8 mouse cellular contexts compared by ENCODE assay signal in the genomic region with DNA sequence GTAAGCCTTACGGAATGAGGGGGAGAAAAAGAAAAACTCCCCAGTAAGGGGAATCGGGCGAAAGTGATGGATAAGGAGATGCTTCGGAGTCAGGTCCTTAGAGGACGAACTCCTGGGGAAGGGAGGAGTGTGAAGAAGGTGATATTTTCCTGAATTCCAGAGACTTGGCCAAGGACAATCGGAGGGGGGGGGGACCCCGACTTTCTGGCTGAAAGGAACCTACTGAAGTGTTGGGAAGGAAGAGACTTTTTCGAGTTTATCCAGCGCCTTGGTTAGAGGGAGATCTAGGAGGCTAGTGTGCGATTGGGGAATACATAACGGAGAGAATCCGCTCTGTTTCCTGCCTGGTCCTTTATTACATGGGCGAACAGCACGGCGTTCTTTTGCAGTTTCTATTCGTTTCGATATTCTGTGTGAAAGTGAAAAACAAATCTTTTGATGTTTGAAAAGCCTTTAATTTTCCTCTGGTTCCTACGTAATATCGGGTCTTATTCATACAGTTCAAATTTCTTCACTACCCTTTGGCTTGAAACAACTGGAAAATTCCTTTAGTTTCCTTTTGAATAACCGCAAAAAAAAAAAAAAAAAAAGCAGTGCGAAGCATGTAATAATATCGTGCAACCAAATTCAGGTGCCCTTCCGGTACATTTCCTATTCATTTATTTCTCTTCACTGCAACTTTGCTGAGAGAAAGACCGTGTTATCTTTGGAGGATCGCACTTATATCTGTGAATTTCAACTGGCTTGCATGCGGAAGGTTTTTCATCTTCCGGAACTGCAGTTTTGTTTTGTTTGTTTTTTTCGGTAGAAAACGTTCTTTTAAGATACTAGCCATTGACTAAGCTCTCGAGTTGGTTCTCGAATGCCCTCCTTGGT. TPM values are rescaled to one million over a fixed set of nuclear protein-coding genes. Genes with fewer than 3 reads are reported as not detected.
A peak's percentile ranks its signal among the peaks of the same experiment; 100 is the strongest.
DNase-seq lines count a peak whose midpoint lies in the region; ATAC-seq and TF ChIP-seq lines count a peak whose summit lies in the region.

No protein-coding gene starts in this region.

- ATAC-seq in heart, postnatal 0 days (ENCODE audit: insufficient read depth, low read depth) = no peak
- ATAC-seq in liver, embryonic 15.5 days (ENCODE audit: insufficient read depth) = no peak

- no peaks in the 10 kb centered on the region for H3K9me3 ChIP-seq in heart, postnatal 0 days (replicated peaks; ENCODE audit: control insufficient read depth, low read length)
- no peaks in the 10 kb centered on the region for H3K9me3 ChIP-seq in liver, embryonic 15.5 days (replicated peaks)

- peak overlapping the region; percentile 71 for H3K9ac ChIP-seq in heart, postnatal 0 days (replicated peaks; ENCODE audit: low read depth, low read length)
- peak overlapping the region; percentile 85 for H3K9ac ChIP-seq in liver, embryonic 15.5 days

- no peak for TF ChIP-seq CTCF in heart, postnatal 0 days (IDR thresholded peaks at IDR 0.05; ENCODE audit: low read depth)

- TF ChIP-seq EP300 in heart, postnatal 0 days (IDR thresholded peaks at IDR 0.05; ENCODE audit: low read depth) = no peak

- WGBS in heart, postnatal 0 days = 22% methylated on average over 31 of the region's 31 CpGs
- WGBS in liver, embryonic 15.5 days (ENCODE audit: insufficient replicate concordance) = 14% methylated on average over 31 of the region's 31 CpGs

- H3K36me3 ChIP-seq in heart, postnatal 0 days (replicated peaks; ENCODE audit: control insufficient read depth, insufficient read depth, low read length) = no peaks in the 10 kb centered on the region
- no peaks in the 10 kb centered on the region for H3K36me3 ChIP-seq in liver, embryonic 15.5 days (replicated peaks)

- peak overlapping the region; percentile 79 for H3K4me3 ChIP-seq in heart, postnatal 0 days (ENCODE audit: low read depth, low read length)
- H3K4me3 ChIP-seq in liver, embryonic 15.5 days (replicated peaks) = peak overlapping the region; percentile 78

- peak overlapping the region; percentile 71 for H3K4me2 ChIP-seq in heart, postnatal 0 days (ENCODE audit: low read depth, low read length)
- H3K4me2 ChIP-seq in liver, embryonic 15.5 days = peak overlapping the region; percentile 81

- intact Hi-C loops in gastrocnemius, postnatal 36 days (cut with DNase I) = no loop called here

- peak; percentile 4 for DNase-seq in cerebellum, adult 11-12 months
- DNase-seq in cerebellum, adult 18-20 months = no peak
- DNase-seq in 3134 (ENCODE audit: extremely low read depth, insufficient read length, low spot score) = peak; percentile 15
- DNase-seq in c-Kit-positive CD71-positive TER-119-positive erythroid progenitor cells, embryonic 14.5 days (ENCODE audit: low spot score) = peak; percentile 17
- DNase-seq in heart, postnatal 0 days (ENCODE audit: low spot score) = no peak
- peak; percentile 26 for DNase-seq in thymus, postnatal 0 days (ENCODE audit: low spot score)
- DNase-seq in gastrocnemius, postnatal 36 days = no peak

- no peaks in the 10 kb centered on the region for H3K27me3 ChIP-seq in heart, postnatal 0 days (ENCODE audit: control insufficient read depth, insufficient read depth, low read length)
- H3K27me3 ChIP-seq in liver, embryonic 15.5 days = no peaks in the 10 kb centered on the region

- peak overlapping the region; percentile 34; the same call in 1 of the 2 replicates for H3K27ac ChIP-seq in heart, postnatal 0 days (ENCODE audit: low read depth)
- peak overlapping the region; percentile 85 for H3K27ac ChIP-seq in liver, embryonic 15.5 days (replicated peaks)

- no peaks in the 10 kb centered on the region for H3K4me1 ChIP-seq in heart, postnatal 0 days (ENCODE audit: control insufficient read depth, insufficient read depth)
- 0 out of 2 replicates have a peak, but pooled peaks cover 7% of the 10 kb centered on the region for H3K4me1 ChIP-seq in liver, embryonic 15.5 days (replicated peaks)

RNA-seq across cellular contexts. Expression of a gene that starts 1.0 kb away (rescaled TPM):
- total RNA-seq in heart, postnatal 0 days (2014; rRNA removed; ENCODE audit: low replicate concordance) = 2.1 and 4.5 TPM in 2 replicates
- 5.9 and 6.2 TPM in 2 replicates for polyA plus RNA-seq in heart, postnatal 0 days (2015; fragmentation: Nextera tagmentation; extraction: Ambion mirVana)
- 7.6 and 8.6 TPM in 2 replicates for polyA plus RNA-seq in liver, embryonic 15.5 days (2015; fragmentation: Nextera tagmentation; extraction: Ambion mirVana)
- polyA plus RNA-seq in thymus, postnatal 0 days (2015; fragmentation: Nextera tagmentation; extraction: Ambion mirVana) = 34.1 and 35.2 TPM in 2 replicates
- 1 to 10 TPM; 2.8 to 4.2 TPM for total RNA-seq in gastrocnemius, postnatal 36 days (2021)

Comparison
In these comparisons a context has a peak if more than half of its experiments do, and no peak if none do; other contexts are left out.
1. DNase-seq: peak in cerebellum, adult 11-12 months (single experiment), 3134 (single experiment), c-Kit-positive CD71-positive TER-119-positive erythroid progenitor cells, embryonic 14.5 days (single experiment) and thymus, postnatal 0 days (single experiment); none in cerebellum, adult 18-20 months (0 of 2), heart, postnatal 0 days (single experiment) and gastrocnemius, postnatal 36 days (0 of 2).